Mouse (Mus musculus): ENCODE measurements around the gene BC029722. TPM values are rescaled to one million over a fixed set of nuclear protein-coding genes. Genes with fewer than 3 reads are reported as not detected.

The BC029722 gene
- total and polyA plus RNA-seq, 2 experiments from 2014 or later = 14.7 to 21.4 TPM

DNA sequence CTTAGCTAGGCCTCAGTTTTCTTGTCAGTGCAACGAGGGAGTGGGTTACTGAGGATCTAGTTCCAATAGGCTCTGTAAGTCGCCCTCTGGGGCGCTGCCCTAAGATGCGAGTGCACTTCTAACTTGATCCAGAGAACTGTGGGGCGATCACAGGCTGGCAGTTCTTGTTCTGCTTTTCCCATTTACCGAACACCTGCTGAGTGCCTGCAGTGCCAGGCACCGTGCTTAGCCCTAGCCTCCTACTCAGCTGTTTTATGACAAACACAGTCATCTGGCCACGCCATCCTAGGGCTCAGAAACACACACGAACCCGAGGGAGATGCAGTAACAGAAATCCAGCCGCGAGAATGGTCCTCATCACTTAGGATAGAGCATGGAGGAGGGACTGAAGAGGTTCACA, 26.3 kb downstream of the BC029722 start:
- ATAC-seq (ENCODE audit: insufficient read depth, low read depth) (no peak), DNase-seq (ENCODE audit: low spot score) (no peak)
- Histone ChIP-seq H3K4me3 (ENCODE audit: low read depth, low read length) (no peak overlapping the region), H3K36me3 (replicated peaks; ENCODE audit: control insufficient read depth, insufficient read depth, low read length) (no peaks in the 10 kb centered on the region), H3K9me3 (replicated peaks; ENCODE audit: control insufficient read depth, low read length) (no peaks in the 10 kb centered on the region), H3K4me1 (ENCODE audit: control insufficient read depth, insufficient read depth) (no peaks in the 10 kb centered on the region), H3K27me3 (ENCODE audit: control insufficient read depth, insufficient read depth, low read length) (no peaks in the 10 kb centered on the region), H3K27ac (ENCODE audit: low read depth) (no peak overlapping the region), H3K9ac (replicated peaks; ENCODE audit: low read depth, low read length) (no peak overlapping the region), H3K4me2 (ENCODE audit: low read depth, low read length) (no peak overlapping the region)
- 37% methylated on average over 12 of the region's 12 CpGs for WGBS
- TF ChIP-seq EP300 (IDR thresholded peaks at IDR 0.05; ENCODE audit: low read depth) (no peak), CTCF (IDR thresholded peaks at IDR 0.05; ENCODE audit: low read depth) (no peak)

DNA sequence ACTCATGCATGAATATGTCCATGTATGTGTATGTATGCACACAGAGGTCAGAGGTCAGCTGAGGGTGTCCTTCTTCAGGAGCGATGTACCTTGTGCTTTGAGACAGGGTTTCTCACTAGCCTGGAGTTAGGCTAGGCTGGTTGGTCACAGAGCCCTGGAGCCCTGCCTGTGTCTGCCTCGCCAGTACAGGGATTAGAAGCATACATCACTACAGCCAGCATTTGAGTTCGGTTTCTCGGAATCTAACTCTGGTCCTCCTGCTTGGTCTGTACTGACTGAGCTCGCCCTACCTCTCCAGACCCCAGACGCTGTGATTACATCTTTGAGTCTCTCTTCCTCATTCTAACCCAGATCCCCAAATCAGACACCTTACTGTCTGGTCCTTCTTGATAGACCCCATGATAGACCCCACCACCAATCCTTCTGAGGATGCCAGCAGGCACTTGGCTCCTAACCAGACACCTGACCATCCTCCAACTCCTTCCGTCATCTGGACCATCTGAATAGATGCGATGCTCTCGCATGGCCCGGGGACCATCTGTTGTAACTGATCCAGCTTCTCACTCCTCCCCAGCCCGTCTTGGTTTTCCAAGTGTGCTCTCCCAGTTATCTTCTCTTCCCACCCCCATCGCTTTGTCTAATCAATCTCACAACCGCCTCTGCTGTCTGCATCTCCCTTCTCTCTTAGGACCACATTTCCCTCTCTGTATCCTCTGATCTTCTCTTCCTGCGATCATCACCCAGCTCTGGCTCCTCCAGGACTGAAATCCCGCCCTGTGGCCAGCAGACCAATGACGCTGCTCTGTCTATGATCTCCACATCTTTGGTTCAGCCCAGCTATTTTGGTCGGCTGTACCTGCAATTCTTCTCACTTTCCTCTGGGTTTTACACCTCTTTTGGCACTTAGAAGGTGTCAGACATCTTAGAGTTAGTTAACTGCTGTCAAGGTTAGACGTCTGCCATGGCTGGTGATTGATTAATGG, 31.0 kb downstream of the BC029722 start:
- no peaks in the 10 kb centered on the region for H3K36me3 ChIP-seq (replicated peaks; ENCODE audit: control insufficient read depth, insufficient read depth, low read length)
- no peak overlapping the region for H3K27ac ChIP-seq (ENCODE audit: low read depth)
- no peak overlapping the region for H3K9ac ChIP-seq (replicated peaks; ENCODE audit: low read depth, low read length)
- H3K4me2 ChIP-seq (ENCODE audit: low read depth, low read length) = no peak overlapping the region
- H3K27me3 ChIP-seq (ENCODE audit: control insufficient read depth, insufficient read depth, low read length) = no peaks in the 10 kb centered on the region
- TF ChIP-seq EP300 (IDR thresholded peaks at IDR 0.05; ENCODE audit: low read depth) (no peak), CTCF (IDR thresholded peaks at IDR 0.05; ENCODE audit: low read depth) (no peak)
- H3K4me3 ChIP-seq (ENCODE audit: low read depth, low read length) = no peak overlapping the region
- DNase-seq (ENCODE audit: low spot score) = no peak
- H3K4me1 ChIP-seq (ENCODE audit: control insufficient read depth, insufficient read depth) = no peaks in the 10 kb centered on the region
- no peaks in the 10 kb centered on the region for H3K9me3 ChIP-seq (replicated peaks; ENCODE audit: control insufficient read depth, low read length)
- WGBS = 57% methylated on average over 18 of the region's 18 CpGs
- no peak for ATAC-seq (ENCODE audit: insufficient read depth, low read depth)

DNA sequence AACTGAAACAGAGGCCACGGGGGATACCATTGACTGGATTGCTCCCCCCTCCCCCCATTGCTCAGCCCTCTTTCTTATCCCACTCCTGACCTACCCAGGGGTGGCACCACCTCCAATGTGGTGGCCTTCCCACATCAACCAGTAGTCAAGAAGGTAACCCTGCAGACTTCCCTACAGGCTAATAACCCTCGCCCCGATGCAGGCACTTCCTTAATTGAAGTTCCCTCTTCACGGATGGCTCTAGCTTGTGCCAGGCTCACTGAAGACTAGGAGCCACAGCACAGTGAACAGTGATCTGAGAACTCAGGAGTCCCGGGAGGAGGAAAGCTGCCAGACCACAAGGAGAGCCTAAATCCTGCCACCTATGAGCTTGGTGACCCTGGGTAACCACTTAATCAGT, 32.3 kb downstream of the BC029722 start:
- Histone ChIP-seq H3K9me3 (replicated peaks; ENCODE audit: control insufficient read depth, low read length) (no peaks in the 10 kb centered on the region), H3K27me3 (ENCODE audit: control insufficient read depth, insufficient read depth, low read length) (no peaks in the 10 kb centered on the region), H3K4me1 (ENCODE audit: control insufficient read depth, insufficient read depth) (no peaks in the 10 kb centered on the region), H3K27ac (ENCODE audit: low read depth) (no peak overlapping the region), H3K36me3 (replicated peaks; ENCODE audit: control insufficient read depth, insufficient read depth, low read length) (no peaks in the 10 kb centered on the region), H3K9ac (replicated peaks; ENCODE audit: low read depth, low read length) (no peak overlapping the region), H3K4me3 (ENCODE audit: low read depth, low read length) (no peak overlapping the region), H3K4me2 (ENCODE audit: low read depth, low read length) (no peak overlapping the region)
- 67% methylated on average over 5 of the region's 5 CpGs for WGBS
- no peak for DNase-seq (ENCODE audit: low spot score)
- ATAC-seq (ENCODE audit: insufficient read depth, low read depth) = no peak
- TF ChIP-seq EP300 (IDR thresholded peaks at IDR 0.05; ENCODE audit: low read depth) = no peak
- no peak for TF ChIP-seq CTCF (IDR thresholded peaks at IDR 0.05; ENCODE audit: low read depth)

DNA sequence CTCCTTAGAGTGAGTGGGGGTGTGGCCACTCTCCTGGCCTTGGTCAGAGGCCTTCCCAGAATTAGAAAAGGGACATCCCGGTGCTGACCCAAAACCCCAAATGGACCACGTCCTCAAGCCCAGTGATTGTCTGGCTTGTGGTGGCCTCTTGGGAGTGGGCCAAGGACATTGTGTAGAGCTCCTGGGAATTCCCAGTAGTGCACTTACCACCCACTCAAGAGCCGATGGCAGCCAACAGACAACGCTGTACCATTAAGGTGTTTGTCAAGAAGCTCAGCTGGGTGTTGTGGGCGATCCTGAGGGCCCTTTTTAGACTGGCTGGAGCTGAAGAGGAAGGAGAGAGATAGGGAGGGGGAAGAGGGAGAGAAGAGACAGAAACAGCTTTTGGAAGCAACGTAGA, 34.7 kb downstream of the BC029722 start:
- Histone ChIP-seq H3K27ac (ENCODE audit: low read depth) (no peak overlapping the region), H3K27me3 (ENCODE audit: control insufficient read depth, insufficient read depth, low read length) (no peaks in the 10 kb centered on the region), H3K4me1 (ENCODE audit: control insufficient read depth, insufficient read depth) (no peaks in the 10 kb centered on the region), H3K4me2 (ENCODE audit: low read depth, low read length) (no peak overlapping the region), H3K36me3 (replicated peaks; ENCODE audit: control insufficient read depth, insufficient read depth, low read length) (no peaks in the 10 kb centered on the region), H3K9me3 (replicated peaks; ENCODE audit: control insufficient read depth, low read length) (no peaks in the 10 kb centered on the region), H3K9ac (replicated peaks; ENCODE audit: low read depth, low read length) (no peak overlapping the region), H3K4me3 (ENCODE audit: low read depth, low read length) (no peak overlapping the region)
- DNase-seq (ENCODE audit: low spot score) (no peak), ATAC-seq (ENCODE audit: insufficient read depth, low read depth) (no peak)
- TF ChIP-seq EP300 (IDR thresholded peaks at IDR 0.05; ENCODE audit: low read depth) (no peak), CTCF (IDR thresholded peaks at IDR 0.05; ENCODE audit: low read depth) (no peak)
- 51% methylated on average over 6 of the region's 6 CpGs for WGBS

DNA sequence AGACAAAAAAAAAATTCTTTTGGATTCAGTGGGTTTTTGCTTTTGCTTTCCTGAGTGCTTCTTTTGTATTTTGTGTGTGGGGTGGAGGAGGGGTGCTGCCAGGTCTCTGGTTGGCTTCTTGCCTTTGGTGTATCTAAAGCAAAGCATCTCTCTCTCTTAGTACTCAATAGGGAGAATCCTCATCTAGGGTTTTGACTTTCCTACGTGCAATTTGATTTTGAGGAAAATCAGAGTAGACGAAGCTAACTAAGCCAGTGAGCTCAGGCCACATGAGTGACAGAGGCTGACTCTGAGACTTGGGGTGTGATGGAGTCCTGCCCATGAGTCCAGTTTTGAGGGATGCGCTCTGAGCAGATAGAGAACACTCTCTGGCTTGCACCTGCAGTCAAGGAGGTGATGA, 39.7 kb downstream of the BC029722 start:
- no peak overlapping the region for H3K9ac ChIP-seq (replicated peaks; ENCODE audit: low read depth, low read length)
- no peaks in the 10 kb centered on the region for H3K9me3 ChIP-seq (replicated peaks; ENCODE audit: control insufficient read depth, low read length)
- no peak overlapping the region for H3K4me2 ChIP-seq (ENCODE audit: low read depth, low read length)
- 74% methylated on average over 3 of the region's 3 CpGs for WGBS
- no peaks in the 10 kb centered on the region for H3K4me1 ChIP-seq (ENCODE audit: control insufficient read depth, insufficient read depth)
- no peak overlapping the region for H3K27ac ChIP-seq (ENCODE audit: low read depth)
- peaks cover 34% of the 10 kb centered on the region for H3K27me3 ChIP-seq (ENCODE audit: control insufficient read depth, insufficient read depth, low read length)
- H3K4me3 ChIP-seq (ENCODE audit: low read depth, low read length) = no peak overlapping the region
- ATAC-seq (ENCODE audit: insufficient read depth, low read depth) (no peak), DNase-seq (ENCODE audit: low spot score) (no peak)
- no peaks in the 10 kb centered on the region for H3K36me3 ChIP-seq (replicated peaks; ENCODE audit: control insufficient read depth, insufficient read depth, low read length)
- TF ChIP-seq EP300 (IDR thresholded peaks at IDR 0.05; ENCODE audit: low read depth) = no peak
- no peak for TF ChIP-seq CTCF (IDR thresholded peaks at IDR 0.05; ENCODE audit: low read depth)

All from heart, postnatal 0 days (tissue).